Mouse (Mus musculus): Measurements from ENCODE around the gene Large1. TPM values are rescaled to one million over a fixed set of nuclear protein-coding genes. Genes with fewer than 3 reads are reported as not detected.
"Not testable (repeated sequence)": the region's sequence is repeated elsewhere in the genome, so short reads cannot be mapped to it uniquely, and the experiment has no call there.

Gene Large1
- polyA plus RNA-seq, 1 experiment from 2014 or later: 8.7 TPM

GRCm38 (mm10) chr8:73007489-73007888, 345.9 kb downstream of the Large1 start:
- H3K4me3 ChIP-seq (ENCODE audit: low read depth, low read length): no peak overlapping the region
- H3K9ac ChIP-seq (ENCODE audit: low read depth, low read length): no peak overlapping the region
- H3K4me2 ChIP-seq: no peak overlapping the region
- H3K36me3 ChIP-seq (ENCODE audit: control insufficient read depth, insufficient read depth, low read length): no peaks in the 10 kb centered on the region; the same call in 1 of the 2 replicates
- no peaks in the 10 kb centered on the region for H3K27me3 ChIP-seq (ENCODE audit: control insufficient read depth, insufficient read depth, low read length)
- 55% methylated on average over 2 of the region's 2 CpGs for WGBS (ENCODE audit: insufficient replicate concordance)
- H3K9me3 ChIP-seq (replicated peaks; ENCODE audit: control insufficient read depth, low read length): no peaks in the 10 kb centered on the region
- H3K27ac ChIP-seq (ENCODE audit: low read depth, low read length): no peak overlapping the region
- H3K4me1 ChIP-seq (ENCODE audit: control insufficient read depth, insufficient read depth, low read length): no peaks in the 10 kb centered on the region
- no peak for ATAC-seq (replicated peaks; ENCODE audit: insufficient number of reproducible peaks, low FRiP score, low TSS enrichment)

DNA sequence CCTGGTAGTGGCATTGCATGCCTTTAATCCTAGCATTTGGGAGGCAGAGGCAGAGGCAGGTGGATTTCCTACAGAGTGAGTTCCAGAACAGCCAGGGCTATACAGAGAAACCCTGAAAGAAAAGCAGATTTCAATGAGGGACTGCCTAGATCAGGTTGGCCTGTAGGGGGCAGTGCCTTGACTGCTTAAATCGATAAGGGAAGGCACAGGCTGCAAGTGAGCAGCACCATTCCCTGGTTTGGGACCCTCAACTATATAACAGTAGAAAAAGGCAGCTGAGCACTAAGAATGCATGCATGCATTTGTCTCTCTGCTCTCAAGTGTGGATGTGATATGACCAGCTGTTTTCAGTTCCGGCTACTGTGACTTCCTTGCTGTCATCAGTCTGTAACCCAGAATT, 349.5 kb downstream of the Large1 start:
- no peak for ATAC-seq (replicated peaks; ENCODE audit: insufficient number of reproducible peaks, low FRiP score, low TSS enrichment)
- H3K4me3 ChIP-seq (ENCODE audit: low read depth, low read length): no peak overlapping the region

GRCm38 (mm10) chr8:72993831-72994230, 359.5 kb downstream of the Large1 start:
- no peaks in the 10 kb centered on the region for H3K27me3 ChIP-seq (ENCODE audit: control insufficient read depth, insufficient read depth, low read length)
- no peak overlapping the region for H3K9ac ChIP-seq (ENCODE audit: low read depth, low read length)
- 92% methylated on average over 1 of the region's 1 CpGs for WGBS (ENCODE audit: insufficient replicate concordance)
- no peaks in the 10 kb centered on the region for H3K4me1 ChIP-seq (ENCODE audit: control insufficient read depth, insufficient read depth, low read length)
- H3K9me3 ChIP-seq (replicated peaks; ENCODE audit: control insufficient read depth, low read length): no peaks in the 10 kb centered on the region
- ATAC-seq (replicated peaks; ENCODE audit: insufficient number of reproducible peaks, low FRiP score, low TSS enrichment): no peak
- H3K27ac ChIP-seq (ENCODE audit: low read depth, low read length): no peak overlapping the region
- H3K4me2 ChIP-seq: no peak overlapping the region
- H3K36me3 ChIP-seq (ENCODE audit: control insufficient read depth, insufficient read depth, low read length): no peaks in the 10 kb centered on the region
- H3K4me3 ChIP-seq (ENCODE audit: low read depth, low read length): no peak overlapping the region

More for the DNA sequence above, 349.5 kb downstream of the Large1 start:
- Histone ChIP-seq H3K9me3 (replicated peaks; ENCODE audit: control insufficient read depth, low read length) (no peaks in the 10 kb centered on the region), H3K4me2 (no peak overlapping the region), H3K27ac (ENCODE audit: low read depth, low read length) (no peak overlapping the region), H3K36me3 (ENCODE audit: control insufficient read depth, insufficient read depth, low read length) (no peaks in the 10 kb centered on the region), H3K9ac (ENCODE audit: low read depth, low read length) (no peak overlapping the region), H3K27me3 (ENCODE audit: control insufficient read depth, insufficient read depth, low read length) (no peaks in the 10 kb centered on the region), H3K4me1 (ENCODE audit: control insufficient read depth, insufficient read depth, low read length) (no peaks in the 10 kb centered on the region)
- WGBS (ENCODE audit: insufficient replicate concordance): 42% methylated on average over 2 of the region's 2 CpGs

DNA sequence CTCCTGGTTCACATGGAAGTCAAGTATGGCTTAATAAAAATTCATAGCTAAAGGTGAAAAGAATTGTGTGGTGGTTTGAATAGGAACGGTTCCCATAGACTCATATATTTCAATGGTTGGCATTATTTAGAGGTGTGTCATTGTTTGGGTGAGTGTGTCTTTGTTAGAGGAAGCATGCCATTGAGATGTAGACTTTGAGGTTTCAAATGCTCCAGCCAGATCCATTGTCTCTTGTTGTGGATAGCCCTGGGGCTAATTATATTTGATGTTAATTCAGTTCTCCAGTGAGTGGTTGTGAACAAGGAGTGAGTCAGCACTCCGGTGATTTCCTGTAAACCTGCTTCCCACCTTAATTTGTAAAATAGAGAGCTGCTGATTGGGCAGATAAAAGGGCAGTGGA, 362.9 kb downstream of the Large1 start:
- ATAC-seq (replicated peaks; ENCODE audit: insufficient number of reproducible peaks, low FRiP score, low TSS enrichment): no peak
- Histone ChIP-seq H3K4me1 (ENCODE audit: control insufficient read depth, insufficient read depth, low read length) (no peaks in the 10 kb centered on the region), H3K9ac (ENCODE audit: low read depth, low read length) (no peak overlapping the region), H3K36me3 (ENCODE audit: control insufficient read depth, insufficient read depth, low read length) (no peaks in the 10 kb centered on the region), H3K9me3 (replicated peaks; ENCODE audit: control insufficient read depth, low read length) (no peaks in the 10 kb centered on the region), H3K27ac (ENCODE audit: low read depth, low read length) (no peak overlapping the region), H3K27me3 (ENCODE audit: control insufficient read depth, insufficient read depth, low read length) (no peaks in the 10 kb centered on the region), H3K4me3 (ENCODE audit: low read depth, low read length) (no peak overlapping the region), H3K4me2 (no peak overlapping the region)
- WGBS (ENCODE audit: insufficient replicate concordance): 77% methylated on average over 2 of the region's 2 CpGs

- no peaks in the 10 kb centered on the region for H3K9me3 ChIP-seq (replicated peaks; ENCODE audit: control insufficient read depth, low read length)
- no peak overlapping the region for H3K27ac ChIP-seq (ENCODE audit: low read depth, low read length)
- peaks cover 3% of the 10 kb centered on the region; the same call in 1 of the 2 replicates for H3K4me1 ChIP-seq (ENCODE audit: control insufficient read depth, insufficient read depth, low read length)
- WGBS (ENCODE audit: insufficient replicate concordance): 86% methylated on average over 1 of the region's 1 CpGs
- H3K4me2 ChIP-seq: no peak overlapping the region
- no peaks in the 10 kb centered on the region for H3K27me3 ChIP-seq (ENCODE audit: control insufficient read depth, insufficient read depth, low read length)
- H3K9ac ChIP-seq (ENCODE audit: low read depth, low read length): no peak overlapping the region
- H3K36me3 ChIP-seq (ENCODE audit: control insufficient read depth, insufficient read depth, low read length): no peaks in the 10 kb centered on the region
- no peak overlapping the region for H3K4me3 ChIP-seq (ENCODE audit: low read depth, low read length)
- ATAC-seq (replicated peaks; ENCODE audit: insufficient number of reproducible peaks, low FRiP score, low TSS enrichment): no peak
Measured at GRCm38 (mm10) chr8:72982832-72983231, 370.5 kb downstream of the Large1 start.

DNA sequence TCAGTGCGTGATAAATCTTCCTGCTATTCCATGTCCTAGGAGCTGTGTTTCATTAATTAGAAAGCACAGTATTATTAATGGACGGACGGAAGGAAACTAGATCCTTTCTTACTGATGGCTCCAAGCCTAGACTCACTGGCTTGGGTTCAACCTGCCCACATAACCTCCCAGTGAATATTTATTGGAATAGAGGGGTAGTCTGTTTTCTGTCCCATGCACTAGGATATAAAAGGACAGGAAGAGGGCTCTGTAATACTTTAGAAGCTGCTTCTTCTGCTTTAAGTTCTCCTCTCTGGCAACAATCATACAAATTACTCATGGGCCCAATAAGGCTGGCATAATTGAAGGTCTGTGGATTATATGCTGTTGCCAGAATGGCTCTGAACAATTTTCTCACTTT, 398.3 kb downstream of the Large1 start:
- H3K27me3 ChIP-seq (ENCODE audit: control insufficient read depth, insufficient read depth, low read length): no peaks in the 10 kb centered on the region
- H3K36me3 ChIP-seq (ENCODE audit: control insufficient read depth, insufficient read depth, low read length): no peaks in the 10 kb centered on the region
- no peak overlapping the region for H3K4me3 ChIP-seq (ENCODE audit: low read depth, low read length)
- H3K4me2 ChIP-seq: no peak overlapping the region
- H3K9me3 ChIP-seq (replicated peaks; ENCODE audit: control insufficient read depth, low read length): no peaks in the 10 kb centered on the region
- H3K4me1 ChIP-seq (ENCODE audit: control insufficient read depth, insufficient read depth, low read length): no peaks in the 10 kb centered on the region
- WGBS (ENCODE audit: insufficient replicate concordance): 89% methylated on average over 3 of the region's 3 CpGs
- H3K27ac ChIP-seq (ENCODE audit: low read depth, low read length): no peak overlapping the region
- no peak for ATAC-seq (replicated peaks; ENCODE audit: insufficient number of reproducible peaks, low FRiP score, low TSS enrichment)
- no peak overlapping the region for H3K9ac ChIP-seq (ENCODE audit: low read depth, low read length)

DNA sequence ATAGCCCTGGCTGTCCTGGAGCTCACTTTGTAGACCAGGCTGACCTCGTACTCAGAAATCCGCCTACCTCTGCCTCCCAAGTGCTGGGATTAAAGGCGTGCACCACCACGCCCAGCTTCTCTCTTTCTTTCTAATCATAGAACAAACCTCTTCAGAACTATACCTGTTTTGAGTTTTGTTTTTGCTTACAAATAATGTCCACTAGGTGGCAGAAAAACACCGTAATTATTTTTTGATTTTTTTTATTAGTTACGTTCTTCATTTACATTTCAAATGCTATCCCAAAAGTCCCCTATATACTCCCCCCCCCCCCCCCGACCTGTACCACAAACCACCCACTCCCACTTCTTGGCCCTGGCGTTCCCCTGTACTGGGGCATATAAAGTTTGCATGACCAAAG, 411.9 kb downstream of the Large1 start:
- H3K4me3 ChIP-seq (ENCODE audit: low read depth, low read length); ATAC-seq (replicated peaks; ENCODE audit: insufficient number of reproducible peaks, low FRiP score, low TSS enrichment); H3K27ac ChIP-seq (ENCODE audit: low read depth, low read length); H3K9ac ChIP-seq (ENCODE audit: low read depth, low read length); H3K27me3 ChIP-seq (ENCODE audit: control insufficient read depth, insufficient read depth, low read length); H3K36me3 ChIP-seq (ENCODE audit: control insufficient read depth, insufficient read depth, low read length); H3K4me2 ChIP-seq; H3K4me1 ChIP-seq (ENCODE audit: control insufficient read depth, insufficient read depth, low read length); H3K9me3 ChIP-seq (replicated peaks; ENCODE audit: control insufficient read depth, low read length): not testable (repeated sequence)
- WGBS (ENCODE audit: insufficient replicate concordance): 73% methylated on average over 8 of the region's 8 CpGs

- H3K9ac ChIP-seq (ENCODE audit: low read depth, low read length): no peak overlapping the region
- peak; percentile 61 for ATAC-seq (replicated peaks; ENCODE audit: insufficient number of reproducible peaks, low FRiP score, low TSS enrichment)
- H3K27ac ChIP-seq (ENCODE audit: low read depth, low read length): peak overlapping the region; percentile 71
- 63% methylated on average over 2 of the region's 2 CpGs for WGBS (ENCODE audit: insufficient replicate concordance)
- no peaks in the 10 kb centered on the region for H3K9me3 ChIP-seq (replicated peaks; ENCODE audit: control insufficient read depth, low read length)
- H3K4me1 ChIP-seq (ENCODE audit: control insufficient read depth, insufficient read depth, low read length): peaks cover 11% of the 10 kb centered on the region; the same call in 1 of the 2 replicates
- H3K4me2 ChIP-seq: no peak overlapping the region
- H3K4me3 ChIP-seq (ENCODE audit: low read depth, low read length): no peak overlapping the region
- H3K36me3 ChIP-seq (ENCODE audit: control insufficient read depth, insufficient read depth, low read length): no peaks in the 10 kb centered on the region
- H3K27me3 ChIP-seq (ENCODE audit: control insufficient read depth, insufficient read depth, low read length): no peaks in the 10 kb centered on the region
Measured at GRCm38 (mm10) chr8:72919182-72919902, 434.0 kb downstream of the Large1 start.

- Histone ChIP-seq H3K4me2 (no peak overlapping the region), H3K9me3 (replicated peaks; ENCODE audit: control insufficient read depth, low read length) (no peaks in the 10 kb centered on the region), H3K9ac (ENCODE audit: low read depth, low read length) (no peak overlapping the region), H3K4me3 (ENCODE audit: low read depth, low read length) (no peak overlapping the region), H3K27ac (ENCODE audit: low read depth, low read length) (no peak overlapping the region), H3K27me3 (ENCODE audit: control insufficient read depth, insufficient read depth, low read length) (no peaks in the 10 kb centered on the region), H3K4me1 (ENCODE audit: control insufficient read depth, insufficient read depth, low read length) (no peaks in the 10 kb centered on the region), H3K36me3 (ENCODE audit: control insufficient read depth, insufficient read depth, low read length) (no peaks in the 10 kb centered on the region)
- 75% methylated on average over 4 of the region's 4 CpGs for WGBS (ENCODE audit: insufficient replicate concordance)
- no peak for ATAC-seq (replicated peaks; ENCODE audit: insufficient number of reproducible peaks, low FRiP score, low TSS enrichment)
Measured at GRCm38 (mm10) chr8:72905491-72905890, 447.8 kb downstream of the Large1 start.
